Mouse (Mus musculus): ENCODE data around the gene Ptn. TPM values are rescaled to one million over a fixed set of nuclear protein-coding genes. Genes with fewer than 3 reads are reported as not detected.

Ptn gene
- total RNA-seq, 4 experiments from 2014 or later = 1.2 to 2.0 (median 1.7) TPM

Small RNA genes within 50 kb of the gene (microRNA-seq; reads per million reads assigned to microRNA genes)
- not detected for gene Gm25111

Data from heart, adult 8-10 months (tissue).